Mouse (Mus musculus): ENCODE results near the gene Atp8b5.

Atp8b5 gene

DNA sequence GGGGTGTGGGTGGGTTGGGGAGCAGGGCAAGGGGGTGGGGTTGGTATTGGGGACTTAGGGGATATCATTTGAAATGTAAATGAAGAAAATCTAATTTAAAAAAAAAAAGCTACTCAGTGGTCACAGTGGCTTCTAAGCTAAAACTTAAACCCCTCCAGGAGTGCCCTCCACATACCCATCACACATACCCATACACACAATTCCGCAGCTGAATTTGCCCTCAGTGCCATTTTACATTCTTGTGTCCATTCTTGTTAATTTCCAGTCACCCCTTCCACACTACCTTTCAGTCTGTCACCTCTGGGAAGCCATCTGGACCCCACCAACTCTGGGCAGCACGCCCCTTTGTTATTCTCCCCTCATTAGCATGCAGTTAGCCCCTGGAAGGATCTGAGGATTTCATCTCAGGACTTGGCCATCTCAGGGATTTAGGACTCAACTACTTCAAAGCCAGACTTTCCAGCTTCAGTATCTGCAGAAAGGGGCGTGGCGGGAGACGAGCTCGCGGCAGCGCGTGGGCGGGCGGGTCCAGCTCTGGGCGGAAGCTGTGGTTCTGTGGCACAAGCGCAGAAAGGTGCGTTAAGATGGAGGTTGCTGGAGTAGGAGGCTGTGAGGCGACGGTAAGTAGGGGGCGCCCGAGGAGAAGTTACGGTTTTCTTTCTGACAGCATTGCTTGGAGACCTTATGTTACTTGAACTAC is at the start of gene Atp8b5:
Gene Atp8b5, plus strand, starts transcription at position 537 of the 700 bp plus-strand sequence.
- peak; percentile 85 for DNase-seq (ENCODE audit: low spot score)

DNA sequence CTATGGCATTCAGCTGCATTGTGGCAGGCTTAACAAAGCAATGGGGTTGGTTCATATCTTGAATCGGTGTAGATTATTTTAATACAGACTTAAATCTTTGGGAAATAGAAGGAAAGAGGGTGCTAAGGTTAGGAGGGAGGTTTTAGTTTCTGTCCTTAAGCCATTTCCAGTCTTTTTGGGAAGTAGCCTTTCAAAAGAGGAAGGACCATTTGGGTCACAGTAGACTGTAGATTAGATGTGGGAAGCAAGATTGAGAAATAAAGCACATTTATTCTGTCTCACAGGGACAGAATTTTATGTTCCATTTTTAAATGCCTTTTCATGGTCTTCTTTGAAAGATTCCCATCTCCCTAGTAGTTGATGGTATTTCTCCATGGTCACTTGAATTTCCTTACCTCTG is 49.0 kb upstream of the Atp8b5 start:
- DNase-seq (ENCODE audit: low spot score), result no peak

DNA sequence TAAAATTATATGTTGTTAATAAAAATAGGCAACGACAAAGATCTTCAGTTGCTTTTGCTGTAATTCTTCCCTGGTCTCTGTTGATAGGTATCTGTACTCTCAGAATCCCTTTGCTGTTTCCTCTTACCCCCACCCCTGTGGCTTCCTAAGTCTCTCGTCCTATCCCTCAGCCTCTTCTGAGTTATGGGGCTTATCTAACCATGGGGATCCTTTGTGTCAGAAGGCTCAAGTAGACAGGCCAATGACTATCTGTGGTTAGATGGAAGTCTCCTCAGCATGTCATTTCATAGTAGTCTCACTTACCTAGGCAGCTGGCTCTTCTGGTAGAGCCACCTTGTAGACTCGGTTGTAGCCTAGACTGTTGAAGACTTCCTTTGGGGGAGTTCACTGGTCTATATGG is 35.1 kb upstream of the Atp8b5 start:
- no peak for DNase-seq (ENCODE audit: low spot score)

DNA sequence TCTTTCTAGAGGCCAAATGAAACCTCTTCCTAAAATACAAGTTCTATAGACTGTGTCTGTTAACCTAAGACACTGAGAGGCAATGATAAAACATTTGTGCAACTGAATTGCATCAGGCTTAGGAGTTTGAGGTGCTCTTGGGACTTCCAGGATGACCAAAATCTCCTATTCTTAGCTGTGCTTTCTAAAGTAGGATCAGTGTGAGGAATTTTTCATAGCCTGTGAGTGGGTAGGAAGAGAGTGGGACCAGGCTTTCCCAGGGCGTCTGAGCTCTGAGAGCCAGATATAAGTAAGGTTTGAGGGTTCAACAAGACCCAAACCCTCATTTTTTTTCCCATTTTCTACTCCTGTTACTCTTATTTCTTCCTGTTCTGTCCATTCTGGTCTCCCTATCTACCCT is 34.0 kb upstream of the Atp8b5 start:
- DNase-seq (ENCODE audit: low spot score), result no peak

GRCm38 (mm10) chr4:43233489-43233888 is 33.5 kb upstream of the Atp8b5 start:
- DNase-seq (ENCODE audit: low spot score), result no peak

- no peak for DNase-seq (ENCODE audit: low spot score)
Measured at GRCm38 (mm10) chr4:43236898-43237297, 30.1 kb upstream of the Atp8b5 start.

DNA sequence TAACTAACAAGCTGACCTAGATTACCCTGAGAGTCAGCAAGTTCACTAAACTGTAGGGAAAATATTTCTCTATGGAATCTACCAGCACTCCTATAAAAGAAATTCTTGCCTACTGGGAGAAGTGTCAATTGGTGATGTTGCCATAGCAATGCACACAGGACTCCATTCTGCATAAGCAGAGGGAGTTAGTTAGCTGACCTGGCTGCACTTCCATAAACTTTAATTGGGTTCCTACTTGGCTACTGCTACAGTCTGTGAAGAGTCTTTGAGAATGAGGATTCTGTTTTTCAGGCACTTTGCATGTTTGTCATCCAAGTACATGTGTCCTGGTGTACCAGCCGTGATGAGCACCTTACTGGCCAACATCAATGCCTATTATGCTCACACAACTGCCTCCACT is 26.2 kb upstream of the Atp8b5 start:
- DNase-seq (ENCODE audit: low spot score), result no peak

- no peak for DNase-seq (ENCODE audit: low spot score)
Measured at GRCm38 (mm10) chr4:43244022-43244421, 22.9 kb upstream of the Atp8b5 start.

DNA sequence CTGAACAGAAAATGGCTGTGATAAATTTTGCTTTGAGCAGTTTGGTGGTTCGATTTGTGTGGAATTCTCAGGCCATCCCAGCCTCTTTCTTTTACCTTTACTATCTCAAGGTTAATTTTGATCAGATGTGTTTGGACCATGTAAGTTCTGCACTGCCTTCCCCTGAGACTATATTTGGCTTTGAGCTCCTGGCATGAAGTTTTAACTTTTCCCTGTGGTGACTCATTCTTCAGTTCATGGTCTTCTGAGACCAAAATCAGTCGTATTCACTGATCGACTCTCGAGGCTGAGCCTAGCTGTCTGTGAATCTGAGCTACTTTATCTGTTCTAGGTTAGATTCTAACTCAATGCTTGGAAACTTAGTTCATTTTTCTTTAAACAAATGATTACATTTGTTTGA is 21.2 kb upstream of the Atp8b5 start:
- no peak for DNase-seq (ENCODE audit: low spot score)

DNA sequence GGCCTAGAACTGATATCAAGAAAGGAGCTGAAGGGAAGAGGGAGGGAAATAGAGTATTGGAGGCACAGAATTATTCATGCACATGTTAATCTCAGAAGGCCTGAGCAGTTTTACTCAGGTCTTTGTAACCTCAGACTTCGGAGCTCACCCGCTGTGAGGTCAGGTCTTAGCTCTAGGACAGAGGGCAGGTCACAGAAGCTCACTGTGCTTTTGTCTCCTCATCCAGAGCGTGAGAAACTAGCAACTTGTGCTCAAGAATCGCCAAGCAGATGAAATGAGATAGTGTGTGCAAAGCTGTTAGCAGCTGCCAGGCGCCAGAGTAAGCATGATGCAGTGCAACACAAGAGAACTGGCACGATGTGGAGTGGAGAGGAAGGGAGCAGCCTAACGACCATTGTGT is 18.9 kb upstream of the Atp8b5 start:
- no peak for DNase-seq (ENCODE audit: low spot score)

DNA sequence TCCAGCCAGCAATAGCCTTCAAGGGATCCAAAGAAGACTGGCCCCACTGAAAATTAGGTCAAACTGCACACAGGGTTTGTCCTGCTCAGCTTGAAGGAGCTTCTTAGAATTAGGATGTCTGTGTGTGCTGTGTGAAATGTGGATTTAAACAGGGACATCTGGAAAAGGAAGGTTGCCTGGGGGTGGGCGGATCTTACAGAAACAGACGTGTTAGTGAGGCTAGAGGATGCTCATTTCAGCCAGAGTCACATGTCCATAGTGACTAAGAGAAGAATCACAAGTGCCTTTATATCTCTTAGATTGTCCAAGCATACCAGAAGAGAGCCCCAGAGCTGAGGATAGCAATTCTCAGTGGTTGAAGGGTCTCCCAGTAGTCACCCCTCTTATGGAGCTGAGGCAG is 18.1 kb upstream of the Atp8b5 start:
- no peak for DNase-seq (ENCODE audit: low spot score)

DNA sequence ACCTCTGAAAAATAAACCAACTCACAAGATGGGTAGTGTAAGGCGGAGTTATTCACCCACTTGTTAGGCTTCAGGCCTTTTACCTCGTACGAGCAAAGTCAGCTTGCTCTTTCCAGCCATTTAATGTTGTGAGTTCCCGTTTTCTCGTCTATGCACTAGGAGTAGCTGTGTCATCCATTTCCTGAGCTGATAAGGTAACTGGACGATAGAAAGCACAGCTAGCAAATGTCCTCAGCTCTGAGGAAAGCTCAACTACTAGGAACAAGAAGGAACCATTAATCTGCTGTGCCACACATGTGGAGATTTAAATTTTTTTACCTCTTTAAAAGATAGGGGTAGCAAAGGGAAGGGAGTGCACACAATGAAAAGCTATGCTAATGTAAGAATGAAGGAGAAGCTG is 15.7 kb upstream of the Atp8b5 start:
- DNase-seq (ENCODE audit: low spot score), result no peak

DNA sequence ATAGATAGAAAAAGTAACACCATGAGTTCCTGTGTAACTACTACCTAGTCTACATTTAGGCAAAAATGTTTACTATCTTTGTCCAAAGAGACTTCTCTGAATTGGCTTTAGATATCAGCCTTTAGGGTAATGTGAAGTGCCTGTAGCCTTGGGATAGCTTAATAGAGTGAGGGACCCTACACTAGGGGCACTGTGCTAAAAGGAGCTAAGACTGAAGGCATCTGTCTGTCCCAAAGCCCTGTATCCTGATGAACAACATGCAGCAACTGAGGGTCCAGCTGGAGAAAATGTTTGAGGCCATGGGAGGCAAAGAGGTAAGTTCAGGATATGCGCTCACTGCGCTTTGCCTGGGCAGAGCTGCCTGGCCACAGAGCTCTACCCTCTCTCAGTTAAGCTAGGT is 9.9 kb upstream of the Atp8b5 start:
- no peak for DNase-seq (ENCODE audit: low spot score)

- peak; percentile 10 for DNase-seq (ENCODE audit: low spot score)
Measured at GRCm38 (mm10) chr4:43258556-43258955, 8.4 kb upstream of the Atp8b5 start.

DNA sequence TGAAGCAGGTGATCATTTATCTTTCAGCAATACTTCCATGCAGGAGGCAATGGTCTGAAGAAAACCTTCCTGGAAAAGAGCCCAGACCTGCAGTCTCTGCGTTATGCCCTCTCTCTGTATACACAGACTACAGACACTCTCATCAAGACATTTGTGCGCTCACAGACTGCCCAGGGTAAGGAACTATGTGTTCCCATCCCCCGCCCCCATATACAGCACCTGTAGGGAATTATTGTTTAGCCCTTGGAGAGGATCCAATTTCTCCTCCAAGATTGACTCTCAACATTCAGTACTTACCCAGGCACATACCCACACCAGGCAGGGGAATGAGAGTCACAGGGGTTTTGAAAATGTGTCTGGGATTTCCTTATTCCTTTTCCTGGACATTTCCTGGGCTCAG is 7.5 kb upstream of the Atp8b5 start:
- peak; percentile 12 for DNase-seq (ENCODE audit: low spot score)

- no peak for DNase-seq (ENCODE audit: low spot score)
Measured at GRCm38 (mm10) chr4:43260096-43260495, 6.9 kb upstream of the Atp8b5 start.

- DNase-seq (ENCODE audit: low spot score), result no peak
Measured at GRCm38 (mm10) chr4:43262821-43263220, 4.1 kb upstream of the Atp8b5 start.

GRCm38 (mm10) chr4:43266146-43266545 is 813 bp upstream of the Atp8b5 start:
- no peak for DNase-seq (ENCODE audit: low spot score)

DNA sequence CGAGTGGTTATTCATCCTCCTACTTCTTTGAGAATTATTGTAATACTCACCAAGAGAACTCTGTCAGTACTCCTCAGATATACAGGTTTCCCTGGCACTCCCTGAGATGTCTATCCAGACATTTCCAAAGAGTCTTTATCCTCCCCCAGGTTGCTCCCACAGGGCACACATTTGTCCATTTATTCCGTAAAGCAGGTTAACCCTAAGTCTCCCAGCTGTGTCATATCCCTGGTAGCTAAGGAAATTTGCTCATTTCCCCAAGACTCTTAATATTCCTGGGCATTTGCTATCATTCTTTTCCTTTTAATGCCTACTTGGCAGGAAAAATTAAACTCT is 332 bp downstream of the Atp8b5 start:
- no peak for DNase-seq (ENCODE audit: low spot score)

DNA sequence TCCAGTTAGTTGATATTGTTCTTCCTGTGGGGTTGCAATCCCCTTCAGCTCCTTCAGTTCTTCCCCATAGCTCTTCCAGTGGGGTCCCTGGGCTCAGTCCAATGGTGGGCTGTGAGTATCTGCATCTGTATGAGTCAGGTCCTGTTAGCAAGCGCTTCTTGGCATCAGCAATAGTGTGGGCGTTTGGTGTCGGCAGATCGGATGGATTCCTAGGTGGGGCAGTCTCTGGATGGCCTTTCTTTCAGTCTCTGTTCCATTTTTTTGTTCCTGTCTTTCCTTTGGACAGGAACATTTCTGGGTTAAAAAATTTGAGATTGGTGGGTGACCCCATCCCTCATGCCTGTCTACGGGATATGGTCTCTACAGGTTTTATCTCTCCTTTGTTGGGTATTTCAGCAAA is 18.5 kb downstream of the Atp8b5 start:
- no peak for DNase-seq (ENCODE audit: low spot score)

- no peak for DNase-seq (ENCODE audit: low spot score)
Measured at GRCm38 (mm10) chr4:43287305-43287704, 20.3 kb downstream of the Atp8b5 start.

DNA sequence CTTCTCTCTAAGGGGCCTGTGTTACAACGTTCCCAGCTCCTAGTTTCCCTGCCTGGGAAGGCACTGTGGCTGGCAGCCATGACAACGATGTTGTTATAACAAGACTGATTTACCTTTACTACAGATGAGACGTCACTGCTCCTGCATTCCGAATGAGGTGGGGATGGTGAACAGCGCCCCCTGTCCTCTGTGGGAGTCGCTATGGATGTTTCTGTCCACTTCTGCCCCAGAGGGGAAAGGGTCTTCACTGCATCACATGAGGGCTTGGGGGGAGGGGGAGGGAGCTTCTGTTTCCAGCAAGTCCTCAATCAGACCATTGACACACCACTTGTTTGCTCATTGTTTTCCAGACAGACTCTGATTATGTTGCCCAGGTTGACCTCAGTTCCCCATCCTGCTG is 27.0 kb downstream of the Atp8b5 start:
- no peak for DNase-seq (ENCODE audit: low spot score)

DNA sequence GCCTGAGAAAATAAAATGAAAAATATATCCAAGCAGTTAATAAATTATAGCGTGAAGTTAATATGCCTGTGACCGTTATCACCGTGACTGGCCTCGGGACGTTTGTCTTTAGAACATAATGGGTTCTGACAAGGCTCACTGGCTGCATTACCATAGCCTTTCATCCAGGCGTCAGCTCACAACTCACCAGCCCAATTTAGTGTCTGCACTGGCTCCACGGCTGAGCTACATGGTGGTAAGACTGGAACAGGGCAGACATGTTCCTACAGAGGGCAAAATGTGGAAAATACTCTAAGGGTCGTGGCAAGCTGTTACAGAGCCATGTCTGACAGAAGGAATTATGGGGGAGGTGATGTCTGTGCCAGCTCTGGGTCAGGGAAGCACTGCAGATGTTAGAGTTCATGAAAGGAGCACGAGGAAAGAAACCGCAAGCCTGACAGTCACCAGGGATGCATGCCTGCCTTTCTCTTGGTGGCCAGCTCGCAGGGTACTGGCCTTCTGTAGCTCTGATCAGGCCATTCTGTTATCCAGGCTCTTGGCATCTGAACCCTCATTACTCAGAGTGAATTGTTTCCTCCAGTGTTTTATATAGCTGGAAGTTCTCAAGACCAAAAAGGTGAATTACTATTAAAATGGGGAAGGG is 42.9 kb downstream of the Atp8b5 start:
- no peak for DNase-seq (ENCODE audit: low spot score)

DNA sequence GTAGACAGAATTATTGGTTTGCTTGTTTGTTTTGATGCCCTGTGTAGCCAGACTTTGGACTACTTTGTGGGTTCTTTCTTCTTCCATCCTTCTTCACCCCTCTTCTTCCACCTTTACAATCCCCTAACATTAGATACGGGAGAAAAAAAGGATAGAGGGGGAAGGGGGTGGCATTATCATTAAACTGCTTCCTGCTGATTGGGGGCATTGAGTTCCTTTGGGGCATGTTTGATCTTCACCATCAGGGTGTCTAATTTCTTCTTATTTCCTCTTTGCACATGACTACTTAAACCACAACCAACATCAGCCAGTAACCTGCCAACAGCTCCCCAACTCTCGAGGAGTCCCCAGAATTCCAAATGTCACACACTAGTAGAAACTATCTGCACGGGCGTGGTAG is 54.6 kb downstream of the Atp8b5 start:
- no peak for DNase-seq (ENCODE audit: low spot score)

Measured in testis, postnatal 14 days (tissue).